Mouse (Mus musculus): ENCODE data around the gene Pprc1. TPM values are rescaled to one million over a fixed set of nuclear protein-coding genes. Genes with fewer than 3 reads are reported as not detected.

Gene Pprc1
- polyA plus RNA-seq, 1 experiment = 51.5 TPM

GRCm38 (mm10) chr19:46075616-46076607, 31.2 kb downstream of the Pprc1 start, which contains the start of gene Nolc1:
TSS of gene Nolc1 (plus strand) at chr19:46075863.
- H3K27ac ChIP-seq (ENCODE audit: control insufficient read depth, insufficient read depth, low read depth, low read length, poor library complexity) = peak within 1 kb of the TSS; percentile 35; the same call in 1 of the 2 replicates
- H3K4me3 ChIP-seq (replicated peaks; ENCODE audit: control insufficient read depth, low read depth, low read length) = peak within 1 kb of the TSS; percentile 95
- TF ChIP-seq CTCF (IDR thresholded peaks at IDR 0.05; ENCODE audit: control insufficient read depth, insufficient read depth, low read length) (no peak), POLR2A (IDR thresholded peaks at IDR 0.05; ENCODE audit: borderline replicate concordance, control insufficient read depth, low read depth, low read length) (peak; percentile 56; the same call in 1 of the 2 replicates)
- under 1% methylated on average over 66 of the region's 66 CpGs for WGBS
- H3K4me1 ChIP-seq (ENCODE audit: control insufficient read depth, insufficient read depth, low read length) = no peaks in the 10 kb centered on the region; the same call in 1 of the 2 replicates

GRCm38 (mm10) chr19:46078535-46078934, 33.8 kb downstream of the Pprc1 start:
- no peak for TF ChIP-seq CTCF (IDR thresholded peaks at IDR 0.05; ENCODE audit: control insufficient read depth, insufficient read depth, low read length)
- TF ChIP-seq POLR2A (IDR thresholded peaks at IDR 0.05; ENCODE audit: borderline replicate concordance, control insufficient read depth, low read depth, low read length) = no peak
- Histone ChIP-seq H3K27ac (ENCODE audit: control insufficient read depth, insufficient read depth, low read depth, low read length, poor library complexity) (no peak overlapping the region), H3K4me3 (replicated peaks; ENCODE audit: control insufficient read depth, low read depth, low read length) (no peak overlapping the region), H3K4me1 (ENCODE audit: control insufficient read depth, insufficient read depth, low read length) (no peaks in the 10 kb centered on the region; the same call in 1 of the 2 replicates)
- WGBS = 84% methylated on average over 3 of the region's 3 CpGs

- no peak overlapping the region for H3K4me3 ChIP-seq (replicated peaks; ENCODE audit: control insufficient read depth, low read depth, low read length)
- WGBS = 89% methylated on average over 8 of the region's 8 CpGs
- TF ChIP-seq CTCF (IDR thresholded peaks at IDR 0.05; ENCODE audit: control insufficient read depth, insufficient read depth, low read length) (no peak), POLR2A (IDR thresholded peaks at IDR 0.05; ENCODE audit: borderline replicate concordance, control insufficient read depth, low read depth, low read length) (no peak)
Measured at GRCm38 (mm10) chr19:46085185-46085584, 40.5 kb downstream of the Pprc1 start.

GRCm38 (mm10) chr19:46086337-46086736, 41.7 kb downstream of the Pprc1 start:
- H3K4me1 ChIP-seq (ENCODE audit: control insufficient read depth, insufficient read depth, low read length) = no peaks in the 10 kb centered on the region
- TF ChIP-seq POLR2A (IDR thresholded peaks at IDR 0.05; ENCODE audit: borderline replicate concordance, control insufficient read depth, low read depth, low read length) = no peak
- 0 out of 2 replicates have a peak, but pooled peaks have one; percentile 7 for TF ChIP-seq CTCF (IDR thresholded peaks at IDR 0.05; ENCODE audit: control insufficient read depth, insufficient read depth, low read length)
- H3K27ac ChIP-seq (ENCODE audit: control insufficient read depth, insufficient read depth, low read depth, low read length, poor library complexity) = no peak overlapping the region
- H3K4me3 ChIP-seq (replicated peaks; ENCODE audit: control insufficient read depth, low read depth, low read length) = no peak overlapping the region
- 24% methylated on average over 3 of the region's 3 CpGs for WGBS

More at GRCm38 (mm10) chr19:46085185-46085584, 40.5 kb downstream of the Pprc1 start:
- Histone ChIP-seq H3K4me1 (ENCODE audit: control insufficient read depth, insufficient read depth, low read length) (no peaks in the 10 kb centered on the region), H3K27ac (ENCODE audit: control insufficient read depth, insufficient read depth, low read depth, low read length, poor library complexity) (no peak overlapping the region)

- Histone ChIP-seq H3K27ac (ENCODE audit: control insufficient read depth, insufficient read depth, low read depth, low read length, poor library complexity) (no peak overlapping the region), H3K4me3 (replicated peaks; ENCODE audit: control insufficient read depth, low read depth, low read length) (no peak overlapping the region), H3K4me1 (ENCODE audit: control insufficient read depth, insufficient read depth, low read length) (no peaks in the 10 kb centered on the region)
- 80% methylated on average over 7 of the region's 7 CpGs for WGBS
- TF ChIP-seq POLR2A (IDR thresholded peaks at IDR 0.05; ENCODE audit: borderline replicate concordance, control insufficient read depth, low read depth, low read length) (no peak), CTCF (IDR thresholded peaks at IDR 0.05; ENCODE audit: control insufficient read depth, insufficient read depth, low read length) (no peak)
Measured at GRCm38 (mm10) chr19:46087871-46088270, 43.2 kb downstream of the Pprc1 start.

- Histone ChIP-seq H3K4me3 (replicated peaks; ENCODE audit: control insufficient read depth, low read depth, low read length) (no peak overlapping the region), H3K27ac (ENCODE audit: control insufficient read depth, insufficient read depth, low read depth, low read length, poor library complexity) (no peak overlapping the region), H3K4me1 (ENCODE audit: control insufficient read depth, insufficient read depth, low read length) (no peaks in the 10 kb centered on the region)
- no peak for TF ChIP-seq CTCF (IDR thresholded peaks at IDR 0.05; ENCODE audit: control insufficient read depth, insufficient read depth, low read length)
- TF ChIP-seq POLR2A (IDR thresholded peaks at IDR 0.05; ENCODE audit: borderline replicate concordance, control insufficient read depth, low read depth, low read length) = no peak
- 85% methylated on average over 4 of the region's 4 CpGs for WGBS
Measured at GRCm38 (mm10) chr19:46091641-46092040, 47.0 kb downstream of the Pprc1 start.

GRCm38 (mm10) chr19:46094144-46094543, 49.5 kb downstream of the Pprc1 start:
- no peak for TF ChIP-seq CTCF (IDR thresholded peaks at IDR 0.05; ENCODE audit: control insufficient read depth, insufficient read depth, low read length)
- no peak for TF ChIP-seq POLR2A (IDR thresholded peaks at IDR 0.05; ENCODE audit: borderline replicate concordance, control insufficient read depth, low read depth, low read length)
- H3K4me3 ChIP-seq (replicated peaks; ENCODE audit: control insufficient read depth, low read depth, low read length) = no peak overlapping the region
- H3K27ac ChIP-seq (ENCODE audit: control insufficient read depth, insufficient read depth, low read depth, low read length, poor library complexity) = no peak overlapping the region
- WGBS = 87% methylated on average over 2 of the region's 2 CpGs
- H3K4me1 ChIP-seq (ENCODE audit: control insufficient read depth, insufficient read depth, low read length) = no peaks in the 10 kb centered on the region

- 81% methylated on average over 4 of the region's 4 CpGs for WGBS
- TF ChIP-seq POLR2A (IDR thresholded peaks at IDR 0.05; ENCODE audit: borderline replicate concordance, control insufficient read depth, low read depth, low read length) (no peak), CTCF (IDR thresholded peaks at IDR 0.05; ENCODE audit: control insufficient read depth, insufficient read depth, low read length) (no peak)
- H3K4me3 ChIP-seq (replicated peaks; ENCODE audit: control insufficient read depth, low read depth, low read length) = no peak overlapping the region
- H3K4me1 ChIP-seq (ENCODE audit: control insufficient read depth, insufficient read depth, low read length) = no peaks in the 10 kb centered on the region
- H3K27ac ChIP-seq (ENCODE audit: control insufficient read depth, insufficient read depth, low read depth, low read length, poor library complexity) = no peak overlapping the region
Measured at GRCm38 (mm10) chr19:46095291-46095690, 50.6 kb downstream of the Pprc1 start.
